Mouse (Mus musculus): ENCODE results near the gene Dpysl5.
A peak's percentile ranks its signal among the peaks of the same experiment; 100 is the strongest.

Dpysl5 gene

GRCm38 (mm10) chr5:30765596-30766370 is 54.4 kb downstream of the Dpysl5 start:
- no peak for DNase-seq

GRCm38 (mm10) chr5:30768082-30768481 is 56.7 kb downstream of the Dpysl5 start:
- no peak for DNase-seq

DNA sequence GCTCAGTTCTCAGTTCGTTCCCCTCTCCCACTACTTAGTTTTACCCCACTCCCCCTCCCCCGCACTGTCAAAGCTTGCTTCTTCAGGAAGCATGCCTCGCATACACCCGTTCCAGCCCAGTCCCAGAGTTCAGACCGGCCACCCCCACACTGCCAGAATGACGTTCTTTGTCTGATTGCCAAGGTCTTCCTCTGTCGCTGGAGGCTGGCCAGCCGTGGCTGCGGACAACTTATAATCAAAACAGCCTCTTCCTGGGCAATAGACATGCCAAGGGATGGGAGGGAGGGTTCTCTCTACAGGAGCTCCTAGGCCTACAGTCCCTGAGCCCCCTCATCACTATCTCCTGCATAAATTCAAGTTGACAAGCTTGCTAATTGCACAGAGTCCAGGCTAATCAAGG is 57.2 kb downstream of the Dpysl5 start:
- DNase-seq = peak; percentile 54

DNA sequence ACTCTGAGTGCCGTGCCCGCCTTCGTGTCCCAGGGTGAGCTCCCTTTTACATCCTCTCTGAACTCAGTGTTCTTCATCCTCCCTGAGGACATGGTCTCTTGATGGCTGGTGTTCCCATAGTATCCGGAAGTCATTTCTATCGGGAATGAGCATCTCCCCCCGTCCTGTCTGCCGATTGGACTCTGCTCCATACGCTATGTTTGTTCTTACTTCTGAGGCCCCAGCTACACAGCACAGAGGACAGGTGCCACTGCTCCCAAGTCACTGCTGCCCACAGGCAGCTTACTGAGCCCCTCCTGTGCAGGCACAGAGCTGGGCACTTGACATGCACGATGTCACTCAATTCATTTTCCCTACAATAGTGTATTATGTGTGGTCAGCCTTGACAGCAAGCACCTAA is 57.7 kb downstream of the Dpysl5 start:
- no peak for DNase-seq

- DNase-seq = peak; percentile 80
Measured at GRCm38 (mm10) chr5:30774601-30775371, 63.4 kb downstream of the Dpysl5 start.

GRCm38 (mm10) chr5:30780699-30781098 is 69.3 kb downstream of the Dpysl5 start:
- DNase-seq = no peak

GRCm38 (mm10) chr5:30781147-30781546 is 69.8 kb downstream of the Dpysl5 start:
- DNase-seq = no peak

- DNase-seq = no peak
Measured at GRCm38 (mm10) chr5:30787381-30787780, 76.0 kb downstream of the Dpysl5 start.

GRCm38 (mm10) chr5:30790047-30790446 is 78.7 kb downstream of the Dpysl5 start:
- no peak for DNase-seq

- peak; percentile 83 for DNase-seq
Measured at GRCm38 (mm10) chr5:30796125-30796524, 84.8 kb downstream of the Dpysl5 start.

DNA sequence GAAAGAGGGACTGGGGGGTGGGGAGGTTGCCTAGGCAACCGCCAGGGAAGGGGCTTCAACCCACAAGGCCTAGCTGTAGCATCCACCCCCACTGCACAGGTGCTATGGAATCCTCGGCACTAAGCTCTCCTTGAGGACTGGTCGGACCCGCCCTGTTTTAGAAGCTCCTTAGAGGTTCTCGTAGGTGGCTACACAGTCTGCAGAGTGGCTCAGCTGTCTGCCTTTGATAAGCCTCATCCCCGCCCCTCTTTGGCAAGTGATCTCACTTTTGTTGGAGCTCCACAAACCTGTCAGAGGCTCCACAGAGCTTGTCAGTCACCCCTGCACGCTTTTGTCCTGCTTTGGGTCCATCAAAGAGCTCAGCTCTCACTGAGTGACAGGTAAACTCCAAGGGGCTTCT is 86.1 kb downstream of the Dpysl5 start:
- DNase-seq = peak; percentile 82

DNA sequence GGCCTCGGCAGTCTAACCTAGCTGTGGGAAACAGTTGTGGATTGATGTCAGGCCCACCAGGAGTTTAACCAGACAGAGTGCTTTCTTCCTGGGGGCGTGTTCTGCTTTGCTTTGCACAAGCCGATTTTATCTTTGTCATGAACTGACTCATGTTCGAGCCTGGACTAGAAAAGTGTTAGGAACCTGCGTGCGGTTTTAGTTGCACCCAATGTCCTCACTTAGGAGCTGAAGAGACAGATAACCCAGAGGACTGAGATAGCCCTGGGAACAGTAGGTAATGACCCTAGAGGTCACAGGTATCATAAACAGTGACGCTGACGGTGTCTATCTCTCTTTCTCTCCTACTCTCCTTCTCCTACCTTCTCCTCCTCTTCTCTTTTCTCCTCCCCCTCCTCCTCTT is 86.6 kb downstream of the Dpysl5 start:
- DNase-seq = no peak

- DNase-seq = no peak
Measured at GRCm38 (mm10) chr5:30798965-30799364, 87.6 kb downstream of the Dpysl5 start.

DNA sequence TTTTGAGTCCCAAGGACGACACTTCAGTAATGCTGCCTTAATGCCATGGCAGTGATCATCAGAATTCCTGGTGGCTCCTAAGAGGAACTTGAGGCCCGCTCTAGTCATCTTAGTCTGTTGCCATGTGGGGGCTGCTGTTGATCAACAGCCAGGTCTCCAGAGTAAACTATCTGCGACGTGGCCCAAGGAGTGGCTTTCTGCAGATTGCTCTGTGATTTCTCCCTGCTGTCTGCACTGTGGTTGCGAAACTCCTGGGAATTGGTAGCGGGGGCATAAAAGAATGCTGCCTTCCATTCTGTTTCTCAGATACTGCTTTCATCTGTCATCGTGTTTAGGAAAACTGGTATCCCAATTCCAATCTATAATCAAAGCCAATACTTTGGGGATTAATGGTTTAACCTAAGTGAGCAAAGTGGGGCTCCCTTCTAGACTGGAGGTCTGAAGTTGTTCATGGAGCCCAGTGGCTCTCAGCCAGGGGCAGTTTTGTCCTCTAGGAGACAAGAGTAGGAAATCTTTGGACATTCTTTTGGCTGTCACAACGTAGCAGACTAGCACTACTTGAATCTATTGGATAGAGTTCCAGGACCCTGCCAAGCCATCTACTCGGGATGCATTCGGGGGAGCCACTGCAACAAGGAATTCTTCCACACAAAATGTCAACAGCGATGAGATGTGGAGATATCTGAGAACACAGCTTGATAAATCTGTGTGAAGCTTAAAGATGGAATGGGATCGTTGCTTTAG is 91.5 kb downstream of the Dpysl5 start:
- no peak for DNase-seq

DNA sequence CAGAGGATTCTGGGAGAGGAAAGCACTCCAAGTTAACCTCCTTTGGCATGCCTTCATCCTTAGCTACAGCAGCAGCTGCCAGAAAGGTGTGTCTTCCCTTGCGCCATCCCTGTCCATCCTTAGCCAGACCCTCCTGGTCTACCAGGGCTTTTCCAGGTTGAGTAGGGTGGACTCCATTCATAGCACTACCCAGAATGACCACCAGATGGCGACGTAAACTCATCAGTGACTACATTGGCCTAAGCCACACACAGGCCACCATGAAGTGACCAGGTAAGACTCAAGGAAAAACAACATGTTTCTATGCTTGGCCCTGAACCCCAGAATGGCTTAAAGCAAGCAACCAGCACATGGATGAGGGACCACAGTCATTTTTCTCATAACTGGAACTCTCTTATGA is 94.7 kb downstream of the Dpysl5 start:
- DNase-seq = peak; percentile 83

DNA sequence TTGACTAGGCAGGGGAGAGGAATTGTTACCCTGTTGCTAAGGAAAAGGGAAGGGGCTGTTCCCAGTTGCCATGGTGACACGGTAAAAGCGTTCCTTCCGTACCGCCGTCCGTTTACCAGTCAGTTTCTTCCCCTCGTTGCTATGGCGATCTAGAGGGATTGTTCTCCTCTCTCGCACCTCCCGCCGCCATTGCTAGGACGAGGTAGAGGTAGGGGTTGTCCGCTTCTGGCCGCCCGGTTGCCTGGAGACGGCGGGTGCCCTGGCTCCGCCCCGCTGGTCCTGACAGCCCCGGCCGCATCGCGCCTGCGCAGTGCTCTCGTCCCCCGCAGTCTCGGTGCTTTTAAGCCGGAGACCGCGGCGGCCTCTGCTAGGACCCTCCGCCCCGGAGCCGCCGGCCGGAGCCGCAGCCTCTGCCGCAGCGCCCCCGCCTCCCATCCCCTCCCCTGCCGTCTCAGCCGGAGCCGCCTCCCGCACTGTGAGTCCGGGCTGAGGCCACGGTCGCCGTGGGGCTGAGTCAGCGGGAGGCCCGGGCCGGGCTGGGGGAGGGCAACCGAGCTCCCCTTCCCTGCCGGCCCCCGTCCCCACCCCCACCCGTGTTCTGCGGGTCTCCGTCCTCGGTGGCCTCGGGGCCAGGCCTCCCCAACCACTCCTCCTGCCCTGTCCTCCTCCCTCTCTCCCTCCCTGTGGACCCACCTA is 103.2 kb downstream of the Dpysl5 start, which contains the start of gene Mapre3:
Gene Mapre3, plus strand, starts transcription at position 218 of the 696 bp plus-strand sequence.
- peak; percentile 84 for DNase-seq

GRCm38 (mm10) chr5:30815120-30815465 is 103.7 kb downstream of the Dpysl5 start:
- DNase-seq = no peak

GRCm38 (mm10) chr5:30816261-30816791 is 105.0 kb downstream of the Dpysl5 start:
- DNase-seq = no peak

- DNase-seq = no peak
Measured at GRCm38 (mm10) chr5:30818758-30819309, 107.5 kb downstream of the Dpysl5 start.

- no peak for DNase-seq
Measured at GRCm38 (mm10) chr5:30822689-30823088, 111.3 kb downstream of the Dpysl5 start.

DNA sequence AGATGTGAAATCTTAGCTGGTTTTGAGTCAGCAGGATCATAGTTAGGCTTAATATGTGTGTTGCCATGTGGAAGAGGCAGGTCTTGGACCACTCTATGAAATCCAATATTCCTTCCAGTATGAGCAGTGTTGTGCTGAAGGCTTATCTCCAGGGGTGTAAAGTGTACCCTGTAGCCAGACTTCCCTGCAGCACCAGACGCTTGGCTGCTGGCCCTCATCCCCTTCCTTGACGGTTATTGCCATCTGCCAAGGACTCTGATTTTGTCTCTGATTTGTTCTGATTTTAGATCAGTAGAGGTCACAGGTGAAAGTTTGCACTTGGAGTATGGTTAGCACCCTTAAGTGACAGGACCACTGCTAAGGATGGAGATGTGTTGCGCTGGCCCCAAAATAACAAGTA is 111.7 kb downstream of the Dpysl5 start:
- no peak for DNase-seq

Measured in liver (tissue).